Comparison of ENCODE assay signal across 17 mouse cellular contexts in the genomic region with DNA sequence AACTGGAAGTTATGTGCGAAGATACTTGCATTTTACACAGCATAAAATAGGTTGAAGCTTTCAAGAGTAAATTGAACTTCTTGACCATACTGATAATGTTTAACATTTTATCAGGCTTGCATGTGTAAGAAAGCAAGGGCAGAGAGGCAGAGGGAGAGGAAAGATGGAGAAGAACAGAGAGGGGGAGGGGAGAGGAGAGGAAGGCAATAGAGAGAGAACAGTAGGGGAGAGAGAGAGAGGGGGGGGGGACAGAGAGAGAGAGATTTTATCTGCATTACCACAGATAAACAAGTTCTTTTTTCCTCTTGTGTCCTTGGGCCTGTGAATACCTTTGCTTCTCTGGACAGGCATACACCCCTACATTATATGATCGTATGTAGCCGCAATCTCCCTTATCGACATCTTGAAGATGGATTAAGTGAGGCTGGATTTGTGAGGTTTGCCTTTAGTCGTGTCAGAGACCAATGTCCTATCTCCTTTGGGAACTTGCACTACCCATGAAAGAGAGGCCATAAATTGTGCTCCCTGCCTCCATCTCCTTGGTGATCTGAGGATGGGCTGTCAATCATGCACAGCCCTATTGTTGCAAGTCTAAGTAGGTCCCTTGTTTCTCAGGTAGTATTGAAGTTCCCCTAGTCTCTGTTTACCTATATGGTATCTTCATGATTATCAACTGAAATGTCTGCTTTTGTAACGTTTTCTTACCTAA.
A peak's percentile ranks its signal among the peaks of the same experiment; 100 is the strongest.
DNase-seq lines count a peak whose midpoint lies in the region; ATAC-seq and TF ChIP-seq lines count a peak whose summit lies in the region.
"Had no signal": no experiment of that assay in that cellular context is flagged by ENCODE, and none has a peak within 500 bp of the region (broad histone marks: within the 10 kb centered on the region; RNA-seq: fewer than 3 reads in every experiment).

No protein-coding gene starts in this region.

- DNase-seq in hindbrain, embryonic 10.5 days (ENCODE audit: low spot score) = no peak
- no peak for DNase-seq in hindbrain, postnatal 0 days (ENCODE audit: low spot score)
- DNase-seq in cerebellum, adult 2 months = no peak
- DNase-seq: cerebellum, adult 8-10 months; gastrocnemius, adult 2 months; kidney, adult 2 months; kidney, postnatal 10 days; lung, adult 2 months; thymus, adult 2 months had no signal

- ATAC-seq in hindbrain, postnatal 0 days = no peak
- ATAC-seq in hindbrain, embryonic 13.5 days (ENCODE audit: low FRiP score) = peak; percentile 70
- ATAC-seq in intestine, embryonic 16.5 days = 0 out of 2 replicates have a peak, but pooled peaks have one; percentile 11
- peak; percentile 62; the same call in 1 of the 2 replicates for ATAC-seq in neural tube, embryonic 13.5 days (ENCODE audit: low read depth)
- ATAC-seq in heart, embryonic 11.5 days (replicated peaks; ENCODE audit: insufficient number of reproducible peaks, low FRiP score, low TSS enrichment) = no peak
- ATAC-seq: liver, embryonic 12.5 days had no signal

- no peaks in the 10 kb centered on the region for H3K9me3 ChIP-seq in hindbrain, embryonic 10.5 days
- H3K9me3 ChIP-seq in hindbrain, postnatal 0 days (ENCODE audit: low read length) = no peaks in the 10 kb centered on the region
- no peaks in the 10 kb centered on the region for H3K9me3 ChIP-seq in hindbrain, embryonic 13.5 days
- H3K9me3 ChIP-seq in intestine, embryonic 16.5 days (ENCODE audit: control insufficient read depth, low read length) = no peaks in the 10 kb centered on the region
- no peaks in the 10 kb centered on the region for H3K9me3 ChIP-seq in neural tube, embryonic 13.5 days
- no peaks in the 10 kb centered on the region for H3K9me3 ChIP-seq in heart, embryonic 11.5 days (replicated peaks; ENCODE audit: control insufficient read depth, low read length)
- H3K9me3 ChIP-seq: embryonic facial prominence, embryonic 13.5 days; limb, embryonic 12.5 days; liver, embryonic 12.5 days; stomach, embryonic 15.5 days had no signal

- peaks cover 51% of the 10 kb centered on the region for H3K4me1 ChIP-seq in hindbrain, embryonic 10.5 days (replicated peaks)
- H3K4me1 ChIP-seq in hindbrain, postnatal 0 days (ENCODE audit: insufficient read depth, low read length) = no peaks in the 10 kb centered on the region
- peaks cover 43% of the 10 kb centered on the region for H3K4me1 ChIP-seq in hindbrain, embryonic 13.5 days (replicated peaks)
- no peaks in the 10 kb centered on the region for H3K4me1 ChIP-seq in intestine, embryonic 16.5 days (ENCODE audit: control insufficient read depth, insufficient read depth, low read length)
- peaks cover 52% of the 10 kb centered on the region for H3K4me1 ChIP-seq in neural tube, embryonic 13.5 days (replicated peaks)
- H3K4me1 ChIP-seq in cerebellum, adult 2 months (ENCODE audit: control insufficient read depth, insufficient read depth, low read length) = no peaks in the 10 kb centered on the region
- 0 out of 2 replicates have a peak, but pooled peaks cover 7% of the 10 kb centered on the region for H3K4me1 ChIP-seq in heart, embryonic 11.5 days (ENCODE audit: control insufficient read depth, insufficient read depth, low read length)
- H3K4me1 ChIP-seq: liver, embryonic 12.5 days; stomach, embryonic 15.5 days had no signal

- no peak for TF ChIP-seq POLR2A in cerebellum, adult 2 months (IDR thresholded peaks at IDR 0.05; ENCODE audit: borderline replicate concordance, insufficient read depth, low read length)

- H3K4me2 ChIP-seq in hindbrain, postnatal 0 days (ENCODE audit: low read depth, low read length) = no peak overlapping the region
- no peak overlapping the region for H3K4me2 ChIP-seq in hindbrain, embryonic 13.5 days
- H3K4me2 ChIP-seq in intestine, embryonic 16.5 days (ENCODE audit: low read depth, low read length) = no peak overlapping the region
- H3K4me2 ChIP-seq in neural tube, embryonic 13.5 days = no peak overlapping the region
- H3K4me2 ChIP-seq in heart, embryonic 11.5 days = no peak overlapping the region
- H3K4me2 ChIP-seq: embryonic facial prominence, embryonic 13.5 days; limb, embryonic 12.5 days; liver, embryonic 12.5 days; stomach, embryonic 15.5 days had no signal

- no peaks in the 10 kb centered on the region for H3K27me3 ChIP-seq in hindbrain, embryonic 10.5 days (ENCODE audit: insufficient read depth, poor library complexity, severe bottlenecking)
- no peaks in the 10 kb centered on the region for H3K27me3 ChIP-seq in hindbrain, postnatal 0 days (ENCODE audit: insufficient read depth, low read length)
- no peaks in the 10 kb centered on the region for H3K27me3 ChIP-seq in hindbrain, embryonic 13.5 days
- H3K27me3 ChIP-seq in intestine, embryonic 16.5 days (replicated peaks; ENCODE audit: control insufficient read depth, insufficient read depth, low read length) = no peaks in the 10 kb centered on the region
- H3K27me3 ChIP-seq in neural tube, embryonic 13.5 days = no peaks in the 10 kb centered on the region
- H3K27me3 ChIP-seq in cerebellum, adult 2 months (ENCODE audit: control insufficient read depth, insufficient read depth, low read length) = no peaks in the 10 kb centered on the region
- H3K27me3 ChIP-seq in heart, embryonic 11.5 days (ENCODE audit: control insufficient read depth, insufficient read depth, low read length) = no peaks in the 10 kb centered on the region
- H3K27me3 ChIP-seq: embryonic facial prominence, embryonic 13.5 days; limb, embryonic 12.5 days; liver, embryonic 12.5 days; stomach, embryonic 15.5 days had no signal

- no peaks in the 10 kb centered on the region for H3K36me3 ChIP-seq in hindbrain, embryonic 10.5 days
- no peaks in the 10 kb centered on the region for H3K36me3 ChIP-seq in hindbrain, postnatal 0 days (ENCODE audit: insufficient read depth, low read length)
- no peaks in the 10 kb centered on the region for H3K36me3 ChIP-seq in hindbrain, embryonic 13.5 days
- no peaks in the 10 kb centered on the region for H3K36me3 ChIP-seq in intestine, embryonic 16.5 days (ENCODE audit: control insufficient read depth, insufficient read depth, low read length)
- no peaks in the 10 kb centered on the region for H3K36me3 ChIP-seq in neural tube, embryonic 13.5 days
- H3K36me3 ChIP-seq in heart, embryonic 11.5 days (ENCODE audit: control insufficient read depth, insufficient read depth, low read length) = no peaks in the 10 kb centered on the region
- H3K36me3 ChIP-seq: embryonic facial prominence, embryonic 13.5 days; limb, embryonic 12.5 days; liver, embryonic 12.5 days; stomach, embryonic 15.5 days had no signal

- H3K9ac ChIP-seq in hindbrain, postnatal 0 days (replicated peaks; ENCODE audit: low read length) = no peak overlapping the region
- no peak overlapping the region for H3K9ac ChIP-seq in hindbrain, embryonic 13.5 days
- H3K9ac ChIP-seq in intestine, embryonic 16.5 days (ENCODE audit: low read depth, low read length) = no peak overlapping the region
- no peak overlapping the region for H3K9ac ChIP-seq in neural tube, embryonic 13.5 days
- no peak overlapping the region for H3K9ac ChIP-seq in heart, embryonic 11.5 days (ENCODE audit: low read depth, low read length)
- H3K9ac ChIP-seq: embryonic facial prominence, embryonic 13.5 days; limb, embryonic 12.5 days; liver, embryonic 12.5 days; stomach, embryonic 15.5 days had no signal

- no peak for TF ChIP-seq CTCF in hindbrain, postnatal 0 days (IDR thresholded peaks at IDR 0.05; ENCODE audit: low read depth)
- no peak for TF ChIP-seq CTCF in cerebellum, adult 2 months (IDR thresholded peaks at IDR 0.05; ENCODE audit: borderline replicate concordance, insufficient read depth, low read depth, low read length)

- H3K27ac ChIP-seq in hindbrain, embryonic 10.5 days = peak overlapping the region; percentile 77
- no peak overlapping the region for H3K27ac ChIP-seq in hindbrain, postnatal 0 days
- H3K27ac ChIP-seq in hindbrain, embryonic 13.5 days = peak overlapping the region; percentile 71
- no peak overlapping the region for H3K27ac ChIP-seq in intestine, embryonic 16.5 days (ENCODE audit: low read length)
- peak overlapping the region; percentile 69 for H3K27ac ChIP-seq in neural tube, embryonic 13.5 days (replicated peaks)
- H3K27ac ChIP-seq in cerebellum, adult 2 months (ENCODE audit: insufficient read depth, low read length) = no peak overlapping the region
- H3K27ac ChIP-seq in heart, embryonic 11.5 days (ENCODE audit: low read depth, low read length) = no peak overlapping the region
- H3K27ac ChIP-seq: embryonic facial prominence, embryonic 13.5 days; gastrocnemius, adult 2 months; limb, embryonic 12.5 days; liver, embryonic 12.5 days; stomach, embryonic 15.5 days had no signal

- 0 out of 2 replicates have a peak overlapping the region, but pooled peaks have one; percentile 6 for H3K4me3 ChIP-seq in hindbrain, embryonic 10.5 days
- H3K4me3 ChIP-seq in hindbrain, postnatal 0 days (ENCODE audit: low read length) = no peak overlapping the region
- H3K4me3 ChIP-seq in hindbrain, embryonic 13.5 days = no peak overlapping the region
- H3K4me3 ChIP-seq in intestine, embryonic 16.5 days (ENCODE audit: low read length) = no peak overlapping the region
- no peak overlapping the region for H3K4me3 ChIP-seq in neural tube, embryonic 13.5 days
- H3K4me3 ChIP-seq in cerebellum, adult 2 months (replicated peaks; ENCODE audit: insufficient read depth, low read depth, low read length) = no peak overlapping the region
- no peak overlapping the region for H3K4me3 ChIP-seq in heart, embryonic 11.5 days (ENCODE audit: low read depth, low read length)
- H3K4me3 ChIP-seq: embryonic facial prominence, embryonic 13.5 days; gastrocnemius, adult 2 months; limb, embryonic 12.5 days; liver, embryonic 12.5 days; stomach, embryonic 15.5 days had no signal

- 63% methylated on average over 6 of the region's 6 CpGs for whole genome bisulfite sequencing in hindbrain, embryonic 10.5 days
- WGBS in hindbrain, postnatal 0 days = 49% methylated on average over 6 of the region's 6 CpGs
- 41% methylated on average over 6 of the region's 6 CpGs for WGBS in hindbrain, embryonic 13.5 days
- 56% methylated on average over 6 of the region's 6 CpGs for WGBS in intestine, embryonic 16.5 days
- 38% methylated on average over 6 of the region's 6 CpGs for WGBS in neural tube, embryonic 13.5 days
- 69% methylated on average over 6 of the region's 6 CpGs for WGBS in cerebellum, adult 2 months
- 56% methylated on average over 6 of the region's 6 CpGs for WGBS in heart, embryonic 11.5 days (ENCODE audit: insufficient replicate concordance)

Comparison
In these comparisons a context has a peak if more than half of its experiments do, and no peak if none do; other contexts are left out.
1. H3K27ac ChIP-seq: peak in hindbrain, embryonic 10.5 days (single experiment), hindbrain, embryonic 13.5 days (single experiment) and neural tube, embryonic 13.5 days (single experiment); none in hindbrain, postnatal 0 days (single experiment), intestine, embryonic 16.5 days (single experiment), cerebellum, adult 2 months (single experiment) and heart, embryonic 11.5 days (single experiment).
2. ATAC-seq: peak in hindbrain, embryonic 13.5 days (single experiment), intestine, embryonic 16.5 days (single experiment) and neural tube, embryonic 13.5 days (single experiment); none in hindbrain, postnatal 0 days (single experiment) and heart, embryonic 11.5 days (single experiment).